Mouse (Mus musculus): Measurements from ENCODE around the gene Dgcr8.

- TF ChIP-seq POLR2A (IDR thresholded peaks at IDR 0.05; ENCODE audit: insufficient read length, low read depth): no peak
- TF ChIP-seq POLR2AphosphoS2 (IDR thresholded peaks at IDR 0.05; ENCODE audit: insufficient read length, low read depth): peak; percentile 51
- TF ChIP-seq USF1 (IDR thresholded peaks at IDR 0.05; ENCODE audit: low read depth): no peak
- TF ChIP-seq MYOG (IDR thresholded peaks at IDR 0.05; ENCODE audit: control insufficient read depth in 1 of 3, insufficient read depth in 1 of 3, insufficient read length in 2 of 3, low read depth in 2 of 3): no peak
Observed at GRCm38 (mm10) chr16:18250231-18250630, 38.8 kb downstream of the Dgcr8 start.
